Mouse (Mus musculus) erythroid progenitor cell, adult 5-6 weeks (primary cell): ENCODE data around the gene Ece1. TPM values are rescaled to one million over a fixed set of nuclear protein-coding genes. Genes with fewer than 3 reads are reported as not detected.

ENCODE experiments used
- ATAC-seq: replicated peaks from 2 replicates; pipeline ENCODE4 v1.8.0; 2016; ENCODE audit warnings: moderate number of reproducible peaks, mild to moderate bottlenecking, moderate TSS enrichment, inconsistent platforms; ENCODE audit not compliant: poor library complexity, low FRiP score, severe bottlenecking
- total RNA-seq, 2 experiments: library from RNA; stranded (forward) in 1 of 2; stranded (reverse) in 1 of 2; fragments of 150-400 nt in 1 of 2; fragments of 186-747, 209-891 nt in 1 of 2; gene quantifications; 2 replicates each; pipeline versions ENCODE4 v1.2.3 to v1.2.4; 2015 to 2017; ENCODE audit warnings: low replicate concordance in 2 of 2

Gene Ece1
- total RNA-seq, 2 experiments from 2014 or later, result 0.83 to 1.7 TPM

- no peak for ATAC-seq
Observed at GRCm38 (mm10) chr4:137877432-137877881, 15.4 kb downstream of the Ece1 start.

- no peak for ATAC-seq
Observed at GRCm38 (mm10) chr4:137879383-137880156, 17.5 kb downstream of the Ece1 start.

GRCm38 (mm10) chr4:137881445-137881844, 19.4 kb downstream of the Ece1 start:
- ATAC-seq, result no peak

- no peak for ATAC-seq
Observed at GRCm38 (mm10) chr4:137882663-137883062, 20.6 kb downstream of the Ece1 start.

- no peak for ATAC-seq
Observed at GRCm38 (mm10) chr4:137883513-137884150, 21.6 kb downstream of the Ece1 start.

- no peak for ATAC-seq
Observed at GRCm38 (mm10) chr4:137887337-137887992, 25.4 kb downstream of the Ece1 start.

- no peak for ATAC-seq
Observed at GRCm38 (mm10) chr4:137887993-137888388, 26.0 kb downstream of the Ece1 start.

GRCm38 (mm10) chr4:137890596-137890995, 28.6 kb downstream of the Ece1 start:
- no peak for ATAC-seq

- ATAC-seq, result no peak
Observed at GRCm38 (mm10) chr4:137891553-137892145, 29.6 kb downstream of the Ece1 start.

- ATAC-seq, result no peak
Observed at GRCm38 (mm10) chr4:137892713-137893242, 30.7 kb downstream of the Ece1 start.

- no peak for ATAC-seq
Observed at GRCm38 (mm10) chr4:137896612-137897297, 34.7 kb downstream of the Ece1 start.

- ATAC-seq, result no peak
Observed at GRCm38 (mm10) chr4:137897298-137897612, 35.2 kb downstream of the Ece1 start.

- ATAC-seq, result no peak
Observed at GRCm38 (mm10) chr4:137898490-137898889, 36.5 kb downstream of the Ece1 start.

GRCm38 (mm10) chr4:137902268-137902667, 40.2 kb downstream of the Ece1 start:
- ATAC-seq, result no peak

- no peak for ATAC-seq
Observed at GRCm38 (mm10) chr4:137902873-137903272, 40.8 kb downstream of the Ece1 start.

GRCm38 (mm10) chr4:137904956-137905551, 43.0 kb downstream of the Ece1 start:
- no peak for ATAC-seq

GRCm38 (mm10) chr4:137907979-137908378, 45.9 kb downstream of the Ece1 start:
- no peak for ATAC-seq

- ATAC-seq, result no peak
Observed at GRCm38 (mm10) chr4:137908489-137908888, 46.5 kb downstream of the Ece1 start.

GRCm38 (mm10) chr4:137908915-137909314, 46.9 kb downstream of the Ece1 start:
- no peak for ATAC-seq
